Mouse (Mus musculus) lung, postnatal 0 days (tissue): ENCODE data around the gene Cd163.

Experiments used
- CTCF ChIP-seq: IDR thresholded peaks from 2 replicates; pipeline ENCODE4 v1.5.1; 2016; ENCODE audit warnings: antibody characterized with exemption, mild to moderate bottlenecking
- EP300 ChIP-seq: IDR thresholded peaks from 2 replicates; pipeline ENCODE4 v1.6.1; 2016; ENCODE audit warnings: antibody characterized with exemption, mild to moderate bottlenecking, control low read depth

DNA sequence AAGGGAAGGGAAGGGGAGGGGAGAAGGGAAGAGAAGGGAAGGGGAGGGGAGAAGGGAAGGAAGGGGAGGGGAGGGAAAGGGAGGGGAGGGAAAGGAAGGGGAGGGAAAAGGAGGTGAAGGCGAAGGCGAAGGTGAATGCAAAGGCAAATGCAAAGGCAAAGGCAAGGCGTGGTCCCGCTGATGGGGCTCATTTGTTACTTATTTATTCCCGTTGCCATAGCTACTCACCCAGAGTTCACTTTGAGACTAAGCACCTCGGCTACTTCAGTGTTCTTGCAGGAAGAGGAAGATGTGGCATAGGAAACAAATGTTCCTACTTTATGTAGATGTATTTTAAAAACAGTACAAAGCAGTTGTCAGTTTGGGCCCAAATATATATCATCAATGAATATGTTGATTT, 56.1 kb downstream of the Cd163 start:
- TF ChIP-seq CTCF (no peak), EP300 (no peak)
